In genomic region chr17:35749685-35750084, GRCm38 (mm10) we compare ENCODE assay signal across 7 mouse cellular contexts.
"Had no signal": no experiment of that assay in that cellular context is flagged by ENCODE, and none has a peak within 500 bp of the region (broad histone marks: within the 10 kb centered on the region; RNA-seq: fewer than 3 reads in every experiment).

No protein-coding gene starts in this region.

- DNase-seq: kidney, adult 18-20 months; kidney, postnatal 10 days; kidney, postnatal 4 days; lung, adult 2 months; lung, postnatal 36 days; thymus, adult 2 months; thymus, postnatal 36 days had no signal
